Mouse (Mus musculus) forebrain, embryonic 10.5 days (tissue): ENCODE measurements around the gene Ptpn9. TPM values are rescaled to one million over a fixed set of nuclear protein-coding genes. Genes with fewer than 3 reads are reported as not detected.
"Not testable (repeated sequence)": the region's sequence is repeated elsewhere in the genome, so short reads cannot be mapped to it uniquely, and the experiment has no call there.

Source experiments
- DNase-seq: peaks from one replicate; pipeline ENCODE4 v3.0.0-alpha.2; 2017; ENCODE audit warnings: low spot score; ENCODE audit errors: extremely low spot score
- H3K27ac ChIP-seq: fragments of 300-500 bp; sonication (generic); 2 replicates; pipeline ENCODE4 v1.5.1; 2016; ENCODE audit warnings: mild to moderate bottlenecking
- H3K27me3 ChIP-seq: fragments of 300-500 bp; sonication (generic); 2 replicates; pipeline ENCODE4 v1.6.1; 2016; ENCODE audit warnings: mild to moderate bottlenecking; ENCODE audit not compliant: poor library complexity, severe bottlenecking
- H3K36me3 ChIP-seq: fragments of 300-500 bp; sonication (generic); replicated peaks from 2 replicates; pipeline ENCODE4 v1.6.1; 2016; ENCODE audit warnings: mild to moderate bottlenecking, moderate library complexity
- H3K4me1 ChIP-seq: fragments of 300-500 bp; sonication (generic); 2 replicates; pipeline ENCODE4 v1.6.1; 2016
- H3K4me3 ChIP-seq: fragments of 300-500 bp; sonication (generic); 2 replicates; pipeline ENCODE4 v1.5.1; 2016; ENCODE audit warnings: mild to moderate bottlenecking, moderate library complexity
- H3K9me3 ChIP-seq: fragments of 300-500 bp; sonication (generic); 2 replicates; pipeline ENCODE4 v1.6.1; 2016; ENCODE audit warnings: mild to moderate bottlenecking, moderate library complexity
- WGBS: fragments of 180-500 bp; shearing (Covaris S2); methylation state at CpG from one replicate; pipeline ENCODE4 v1.1.7; 2016; 5-methylcytosine and 5-hydroxymethylcytosine counted together
- polyA plus RNA-seq: library from polyadenylated mRNA; unstranded; fragments of >200 nt; fragmentation: Nextera tagmentation; extraction: Ambion mirVana; gene quantifications from 2 replicates; pipeline ENCODE4 v1.2.1, GENCODE M21; 2016

Gene Ptpn9
- polyA plus RNA-seq, result 17.7 and 20.2 TPM in 2 replicates

DNA sequence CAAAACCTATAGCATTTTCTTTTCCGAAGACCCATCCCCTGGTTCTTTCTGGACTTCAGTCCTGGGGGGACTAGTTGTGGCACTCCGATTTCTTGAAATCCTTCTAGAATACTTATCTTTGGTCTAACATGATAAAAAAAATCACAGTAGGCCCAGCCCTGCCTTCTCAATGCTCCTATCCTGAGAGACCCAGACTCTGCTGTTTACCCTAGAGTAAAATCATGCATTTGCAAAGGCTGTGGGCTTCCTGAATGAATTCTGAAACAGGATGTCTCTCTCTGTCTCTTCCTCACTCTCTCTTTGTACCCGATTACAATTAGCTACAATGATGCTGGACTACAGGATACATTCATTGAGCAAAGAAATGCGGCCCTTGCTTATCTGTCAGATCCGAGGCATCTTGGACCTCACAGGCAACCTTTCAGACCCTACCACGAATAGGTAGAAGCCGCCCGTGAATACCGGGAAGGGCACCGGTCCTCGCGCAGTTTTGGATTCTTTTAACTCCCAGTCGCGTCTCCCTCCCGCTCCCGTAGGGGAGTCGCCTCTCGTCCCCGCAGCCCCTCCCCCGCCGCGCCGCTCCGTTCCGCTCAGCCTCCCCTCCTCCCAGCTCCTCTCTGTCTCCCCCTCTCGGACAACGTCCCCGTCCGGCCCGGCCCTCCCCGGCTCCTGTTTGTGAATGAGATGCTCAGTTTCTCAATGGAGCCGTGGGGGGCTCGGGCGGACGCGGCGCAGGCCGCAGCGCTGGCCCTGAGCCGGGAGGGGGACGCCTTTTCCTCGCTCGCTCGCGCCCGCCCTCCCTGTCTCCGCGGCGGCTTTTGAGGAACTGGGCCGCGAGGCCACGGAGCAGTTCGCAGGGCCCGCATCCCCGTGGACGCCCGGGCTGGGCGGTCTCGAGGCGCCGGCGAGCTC lies at the start of gene Ptpn9:
Ptpn9 (plus strand) TSS at position 638 of the 912 bp plus-strand sequence.
- DNase-seq, result peak; percentile 92
- peaks cover 15% of the 10 kb centered on the region for H3K4me1 ChIP-seq
- H3K9me3 ChIP-seq, result no peaks in the 10 kb centered on the region
- WGBS, result 2% methylated on average over 62 of the region's 62 CpGs
- peaks cover 9% of the 10 kb centered on the region; the same call in 1 of the 2 replicates for H3K36me3 ChIP-seq
- H3K27me3 ChIP-seq, result no peaks in the 10 kb centered on the region
- peak within 1 kb of the TSS; percentile 99 for H3K27ac ChIP-seq
- peak within 1 kb of the TSS; percentile 94 for H3K4me3 ChIP-seq

GRCm38 (mm10) chr9:56947481-56947880 lies 47.2 kb upstream of the Ptpn9 start:
- H3K9me3 ChIP-seq, H3K27me3 ChIP-seq, H3K4me3 ChIP-seq, H3K36me3 ChIP-seq, DNase-seq, H3K27ac ChIP-seq: not testable (repeated sequence)
- 33% methylated on average over 3 of the region's 3 CpGs for WGBS
- H3K4me1 ChIP-seq, result peaks cover 16% of the 10 kb centered on the region

- not testable (repeated sequence) for H3K9me3 ChIP-seq, H3K27me3 ChIP-seq, H3K27ac ChIP-seq, DNase-seq, H3K4me3 ChIP-seq, H3K36me3 ChIP-seq
- peaks cover 16% of the 10 kb centered on the region for H3K4me1 ChIP-seq
- WGBS, result 93% methylated on average over 5 of the region's 5 CpGs
Observed at GRCm38 (mm10) chr9:56948699-56949098, 46.0 kb upstream of the Ptpn9 start.

- WGBS, result 34% methylated on average over 13 of the region's 13 CpGs
- peak; percentile 19 for DNase-seq
- H3K27ac ChIP-seq, result peak overlapping the region; percentile 92
Observed at GRCm38 (mm10) chr9:56949767-56950166, 45.0 kb upstream of the Ptpn9 start.

DNA sequence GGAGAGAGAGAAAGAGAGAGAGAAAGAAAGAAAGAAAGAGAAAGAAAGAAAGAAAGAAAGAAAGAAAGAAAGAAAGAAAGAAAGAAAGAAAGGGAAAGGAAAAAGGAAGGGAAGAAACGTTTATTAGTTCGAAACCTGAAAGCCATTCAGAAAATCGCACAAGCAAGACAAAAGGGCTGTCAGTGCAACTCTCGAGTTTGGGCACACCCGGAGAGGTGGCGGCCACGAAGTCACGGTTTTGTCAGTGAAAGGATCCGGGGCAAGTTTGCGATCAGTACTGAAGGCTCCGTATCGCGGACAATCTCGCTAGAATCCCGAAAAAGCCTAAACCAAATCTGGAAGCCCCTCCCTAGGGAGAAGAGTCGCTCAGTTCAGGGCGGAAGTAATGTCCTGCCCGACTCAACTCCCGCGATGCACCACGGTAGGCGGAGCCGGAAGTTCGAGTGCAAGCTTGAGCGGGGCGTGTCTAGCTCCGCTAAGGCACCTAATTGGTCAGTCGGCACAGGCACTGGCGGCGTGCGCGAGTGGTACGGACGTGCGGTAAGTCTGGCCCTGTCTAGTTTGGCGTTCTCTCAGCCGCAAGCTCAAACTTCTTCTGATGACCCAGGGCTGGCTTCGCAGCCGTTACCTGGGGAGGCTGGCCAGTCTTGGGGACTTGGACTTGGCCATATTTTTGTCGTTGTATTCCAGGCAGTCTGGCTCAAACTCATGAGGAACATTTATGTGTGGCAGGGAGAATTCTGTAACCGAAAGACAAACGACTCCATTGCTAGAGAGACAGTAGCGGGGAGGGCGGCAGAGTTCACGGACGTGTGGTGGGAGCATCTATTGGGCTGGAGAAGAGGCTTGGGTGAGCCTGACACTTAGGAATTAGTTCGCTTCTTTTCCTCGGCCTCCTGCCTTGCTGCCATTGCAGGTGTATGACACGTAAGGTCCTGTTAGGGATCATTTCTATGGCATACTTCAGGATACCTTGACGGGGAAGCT lies 44.0 kb upstream of the Ptpn9 start, which contains the start of gene Snupn:
Snupn (plus strand) TSS at position 465 of the 987 bp plus-strand sequence.
- Histone ChIP-seq H3K4me1 (peaks cover 16% of the 10 kb centered on the region), H3K4me3 (peak within 1 kb of the TSS; percentile 71), H3K27ac (peak within 1 kb of the TSS; percentile 92), H3K36me3 (peaks cover 3% of the 10 kb centered on the region; the same call in 1 of the 2 replicates), H3K9me3 (no peaks in the 10 kb centered on the region), H3K27me3 (no peaks in the 10 kb centered on the region)
- peak; percentile 96 for DNase-seq
- WGBS, result under 1% methylated on average over 50 of the region's 50 CpGs

More at GRCm38 (mm10) chr9:56949767-56950166, 45.0 kb upstream of the Ptpn9 start:
- no peaks in the 10 kb centered on the region for H3K27me3 ChIP-seq
- no peaks in the 10 kb centered on the region for H3K9me3 ChIP-seq
- peak overlapping the region; percentile 71 for H3K4me3 ChIP-seq
- peaks cover 16% of the 10 kb centered on the region for H3K4me1 ChIP-seq
- no peaks in the 10 kb centered on the region for H3K36me3 ChIP-seq

- H3K4me1 ChIP-seq, result peaks cover 16% of the 10 kb centered on the region
- H3K27ac ChIP-seq, result no peak overlapping the region
- DNase-seq, result no peak
- no peaks in the 10 kb centered on the region for H3K27me3 ChIP-seq
- no peak overlapping the region for H3K4me3 ChIP-seq
- no peaks in the 10 kb centered on the region for H3K9me3 ChIP-seq
- 92% methylated on average over 1 of the region's 1 CpGs for WGBS
- peaks cover 19% of the 10 kb centered on the region for H3K36me3 ChIP-seq
Observed at GRCm38 (mm10) chr9:56953562-56953961, 41.2 kb upstream of the Ptpn9 start.

GRCm38 (mm10) chr9:56956966-56957675 lies 37.6 kb upstream of the Ptpn9 start:
- H3K27ac ChIP-seq, result no peak overlapping the region
- no peak overlapping the region for H3K4me3 ChIP-seq
- H3K36me3 ChIP-seq, result peaks cover 40% of the 10 kb centered on the region
- H3K27me3 ChIP-seq, result no peaks in the 10 kb centered on the region
- no peak for DNase-seq
- H3K9me3 ChIP-seq, result peaks cover 5% of the 10 kb centered on the region
- H3K4me1 ChIP-seq, result no peaks in the 10 kb centered on the region
- WGBS, result 90% methylated on average over 7 of the region's 7 CpGs

- Histone ChIP-seq H3K27ac (no peak overlapping the region), H3K4me1 (no peaks in the 10 kb centered on the region), H3K36me3 (peaks cover 56% of the 10 kb centered on the region), H3K27me3 (no peaks in the 10 kb centered on the region), H3K4me3 (no peak overlapping the region), H3K9me3 (peaks cover 5% of the 10 kb centered on the region)
- WGBS, result 97% methylated on average over 2 of the region's 2 CpGs
- no peak for DNase-seq
Observed at GRCm38 (mm10) chr9:56958689-56959088, 36.0 kb upstream of the Ptpn9 start.

DNA sequence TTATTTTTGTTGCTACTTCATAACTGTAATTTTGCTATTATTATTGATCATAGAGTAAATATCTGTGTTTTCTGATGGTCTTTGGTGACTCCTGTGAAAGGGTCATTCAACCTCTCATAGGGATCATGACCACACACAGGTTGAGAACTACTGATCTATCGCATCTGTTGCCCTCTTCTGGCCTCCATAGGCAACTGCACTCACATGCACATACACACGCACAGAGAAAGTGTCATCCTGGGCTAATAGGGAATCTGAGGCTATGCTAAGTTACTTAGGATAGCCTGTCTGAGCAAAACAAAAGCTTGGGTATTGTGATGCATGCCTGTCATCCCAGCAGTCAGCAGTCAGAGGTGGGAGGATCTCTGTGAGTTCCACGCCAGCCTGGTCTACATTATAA lies 33.1 kb upstream of the Ptpn9 start:
- Histone ChIP-seq H3K4me3 (no peak overlapping the region), H3K9me3 (peaks cover 5% of the 10 kb centered on the region), H3K27me3 (no peaks in the 10 kb centered on the region), H3K27ac (no peak overlapping the region), H3K4me1 (no peaks in the 10 kb centered on the region), H3K36me3 (peaks cover 65% of the 10 kb centered on the region)
- DNase-seq, result no peak
- 94% methylated on average over 3 of the region's 3 CpGs for WGBS

GRCm38 (mm10) chr9:56970158-56970557 lies 24.6 kb upstream of the Ptpn9 start:
- Histone ChIP-seq H3K27ac (no peak overlapping the region), H3K9me3 (no peaks in the 10 kb centered on the region), H3K4me1 (peaks cover 7% of the 10 kb centered on the region; the same call in 1 of the 2 replicates), H3K27me3 (no peaks in the 10 kb centered on the region), H3K36me3 (peaks cover 42% of the 10 kb centered on the region), H3K4me3 (no peak overlapping the region)
- 81% methylated on average over 2 of the region's 2 CpGs for WGBS
- no peak for DNase-seq

- DNase-seq, result no peak
- peaks cover 24% of the 10 kb centered on the region for H3K36me3 ChIP-seq
- H3K4me3 ChIP-seq, result no peak overlapping the region
- WGBS, result 94% methylated on average over 8 of the region's 8 CpGs
- no peaks in the 10 kb centered on the region for H3K4me1 ChIP-seq
- no peaks in the 10 kb centered on the region for H3K9me3 ChIP-seq
- no peak overlapping the region for H3K27ac ChIP-seq
- no peaks in the 10 kb centered on the region for H3K27me3 ChIP-seq
Observed at GRCm38 (mm10) chr9:56973960-56974524, 20.7 kb upstream of the Ptpn9 start.

- Histone ChIP-seq H3K4me3 (no peak overlapping the region), H3K9me3 (no peaks in the 10 kb centered on the region), H3K4me1 (no peaks in the 10 kb centered on the region), H3K27ac (no peak overlapping the region), H3K27me3 (no peaks in the 10 kb centered on the region), H3K36me3 (peaks cover 31% of the 10 kb centered on the region)
- WGBS, result 89% methylated on average over 3 of the region's 3 CpGs
- DNase-seq, result no peak
Observed at GRCm38 (mm10) chr9:56975199-56975598, 19.5 kb upstream of the Ptpn9 start.
